Mouse (Mus musculus): ENCODE results near the gene Ate1.

- no peak for TF ChIP-seq CHD2 (IDR thresholded peaks at IDR 0.05; ENCODE audit: low read depth, low read length)
- TF ChIP-seq ZC3H11A (IDR thresholded peaks at IDR 0.05; ENCODE audit: borderline replicate concordance, low read depth, low read length), result no peak
- TF ChIP-seq MAFK (IDR thresholded peaks at IDR 0.05; ENCODE audit: insufficient read depth, low read depth, low read length), result no peak
Observed at GRCm38 (mm10) chr7:130426586-130426985, 93.6 kb downstream of the Ate1 start.

All from ES-E14 (cell line).